Mouse (Mus musculus): ENCODE results near the gene H2-M5. TPM values are rescaled to one million over a fixed set of nuclear protein-coding genes. Genes with fewer than 3 reads are reported as not detected.

Gene H2-M5
- polyA plus RNA-seq, 1 experiment from 2014 or later = 1.2 TPM

DNA sequence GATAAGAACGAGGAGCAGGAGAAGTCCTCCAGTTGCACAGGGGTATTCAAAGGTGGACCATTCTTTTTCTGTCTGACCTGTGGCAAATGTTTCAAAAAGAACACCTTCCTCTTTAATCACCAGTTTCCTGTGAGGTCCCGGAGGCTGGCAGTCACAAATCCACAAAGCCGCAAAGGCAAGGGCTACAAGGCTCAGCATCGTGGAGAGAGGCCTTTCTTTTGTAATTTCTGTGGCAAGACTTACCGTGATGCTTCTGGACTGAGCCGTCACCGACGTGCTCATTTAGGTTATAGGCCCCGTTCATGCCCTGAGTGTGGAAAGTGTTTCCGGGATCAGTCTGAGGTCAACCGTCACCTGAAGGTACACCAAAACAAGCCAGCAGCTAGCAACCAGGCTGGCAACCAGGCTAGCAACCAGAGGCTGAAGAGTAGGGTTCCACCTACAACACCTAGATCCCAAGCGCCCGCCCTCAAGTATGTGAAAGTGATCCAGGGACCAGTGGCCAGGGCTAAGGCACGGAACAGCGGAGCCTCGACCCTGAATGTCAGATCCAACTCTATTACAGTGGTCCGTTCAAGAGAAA is 20.2 kb upstream of the H2-M5 start:
- ATAC-seq (ENCODE audit: insufficient number of reproducible peaks, insufficient read depth, low FRiP score, low TSS enrichment) = no peak
- Histone ChIP-seq H3K9me3 (no peaks in the 10 kb centered on the region), H3K27me3 (no peaks in the 10 kb centered on the region), H3K4me1 (no peaks in the 10 kb centered on the region), H3K36me3 (peaks cover 56% of the 10 kb centered on the region), H3K4me3 (no peak overlapping the region), H3K4me2 (replicated peaks) (no peak overlapping the region), H3K9ac (no peak overlapping the region), H3K27ac (no peak overlapping the region)
- WGBS = 93% methylated on average over 17 of the region's 17 CpGs

DNA sequence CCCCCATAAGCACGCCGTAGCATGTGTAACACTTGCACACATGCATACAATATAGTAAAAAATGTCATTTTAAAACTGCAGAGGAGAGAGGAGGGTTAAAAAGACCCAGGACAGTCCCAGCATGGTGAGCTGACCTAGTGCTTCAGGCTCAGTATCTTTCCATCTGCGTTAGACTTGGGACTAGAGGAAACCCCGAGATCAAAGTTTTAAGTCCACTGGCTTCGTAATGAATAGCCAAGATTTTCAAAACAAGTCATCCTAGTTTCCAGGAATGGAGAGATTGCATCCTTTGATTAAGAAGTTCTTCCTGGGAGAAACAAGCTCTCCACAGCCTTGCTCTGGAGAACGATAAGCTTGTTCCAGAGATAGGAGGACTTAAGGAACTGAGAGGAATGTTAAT is 18.8 kb upstream of the H2-M5 start:
- Histone ChIP-seq H3K36me3 (peaks cover 61% of the 10 kb centered on the region), H3K4me2 (replicated peaks) (no peak overlapping the region), H3K9ac (no peak overlapping the region), H3K4me3 (no peak overlapping the region), H3K27me3 (no peaks in the 10 kb centered on the region), H3K27ac (no peak overlapping the region), H3K4me1 (0 out of 2 replicates have a peak, but pooled peaks cover 6% of the 10 kb centered on the region), H3K9me3 (no peaks in the 10 kb centered on the region)
- no peak for ATAC-seq (ENCODE audit: insufficient number of reproducible peaks, insufficient read depth, low FRiP score, low TSS enrichment)
- 93% methylated on average over 6 of the region's 6 CpGs for WGBS

DNA sequence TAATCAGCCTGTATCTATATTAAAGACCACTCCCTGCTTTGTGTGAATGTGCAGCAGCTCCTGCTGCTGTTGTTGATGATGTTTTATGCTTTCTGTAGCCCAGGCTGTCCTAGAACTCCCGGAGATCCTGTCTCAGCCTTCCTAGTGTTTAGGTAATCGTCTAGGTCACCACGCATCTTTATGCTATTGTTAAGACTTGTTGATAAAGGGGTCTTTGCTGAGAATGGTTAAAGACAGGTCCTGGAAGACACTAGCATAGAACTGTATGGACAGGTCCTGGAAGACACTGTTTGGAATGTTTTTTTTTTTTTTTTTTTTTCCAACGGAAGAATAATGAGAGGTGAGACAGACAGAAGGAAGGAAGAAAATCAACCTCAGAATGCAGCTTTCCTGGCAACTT is 14.0 kb upstream of the H2-M5 start:
- ATAC-seq (ENCODE audit: insufficient number of reproducible peaks, insufficient read depth, low FRiP score, low TSS enrichment) = no peak
- no peaks in the 10 kb centered on the region for H3K9me3 ChIP-seq
- H3K27ac ChIP-seq = peak overlapping the region; percentile 95; the same call in 1 of the 2 replicates

DNA sequence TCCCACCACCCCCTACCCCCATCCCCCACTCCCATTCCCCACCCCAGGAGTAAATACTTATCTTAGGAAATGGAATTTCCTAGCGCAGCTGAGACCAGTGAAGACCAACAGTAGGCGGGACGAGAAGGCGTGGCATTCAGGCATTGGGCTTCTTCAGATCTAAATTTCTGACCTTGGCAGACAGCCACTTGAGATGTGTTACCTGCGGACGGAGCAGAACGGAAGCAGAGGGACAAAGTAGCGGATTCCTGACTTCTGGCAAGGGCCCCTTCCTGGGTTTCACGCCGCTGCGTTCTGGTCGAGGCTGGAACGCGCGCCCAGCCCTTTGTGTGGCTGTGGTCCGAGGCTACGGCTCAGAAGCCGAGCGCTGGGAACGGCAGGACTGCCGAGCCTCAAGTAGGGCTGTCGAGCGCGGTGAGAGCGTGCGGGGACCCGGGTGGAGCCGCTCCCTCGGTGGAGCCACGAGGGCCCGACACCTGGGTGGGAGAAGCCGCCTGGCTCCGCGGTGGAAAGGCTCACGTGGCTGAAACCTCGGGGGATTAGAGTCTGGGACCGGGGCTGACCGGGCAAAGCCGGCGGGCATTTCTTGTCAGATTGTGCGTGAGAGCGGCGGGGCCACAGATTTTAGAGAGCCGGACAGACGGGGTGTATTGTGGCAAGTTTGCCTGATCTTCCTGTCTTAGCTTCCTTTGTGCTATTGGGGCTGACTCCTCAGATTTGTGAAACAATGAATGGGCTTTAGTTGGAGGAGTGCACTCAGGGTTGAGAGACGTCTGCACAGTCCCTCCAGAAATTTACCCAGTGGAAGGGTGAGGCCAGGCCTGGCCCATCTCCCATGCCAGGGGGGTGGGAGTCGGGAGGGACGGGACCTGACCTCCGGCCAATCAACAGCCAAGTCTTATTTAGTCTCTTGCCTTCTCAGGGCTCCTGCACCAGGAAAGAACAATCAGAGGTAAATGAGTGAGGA is 13.3 kb upstream of the H2-M5 start:
- Histone ChIP-seq H3K4me1 (0 out of 2 replicates have a peak, but pooled peaks cover 6% of the 10 kb centered on the region), H3K9me3 (no peaks in the 10 kb centered on the region), H3K9ac (peak overlapping the region; percentile 94), H3K4me2 (replicated peaks) (peak overlapping the region; percentile 78), H3K27me3 (no peaks in the 10 kb centered on the region), H3K36me3 (peaks cover 25% of the 10 kb centered on the region), H3K27ac (peak overlapping the region; percentile 95), H3K4me3 (peak overlapping the region; percentile 72)
- ATAC-seq (ENCODE audit: insufficient number of reproducible peaks, insufficient read depth, low FRiP score, low TSS enrichment) = peak; percentile 86
- under 1% methylated on average over 49 of the region's 49 CpGs for WGBS

More for the DNA sequence above, 14.0 kb upstream of the H2-M5 start:
- H3K27me3 ChIP-seq = no peaks in the 10 kb centered on the region
- 0 out of 2 replicates have a peak, but pooled peaks cover 6% of the 10 kb centered on the region for H3K4me1 ChIP-seq
- H3K9ac ChIP-seq = peak overlapping the region; percentile 94
- 45% methylated on average over 4 of the region's 4 CpGs for WGBS
- H3K4me2 ChIP-seq (replicated peaks) = peak overlapping the region; percentile 78
- peaks cover 31% of the 10 kb centered on the region for H3K36me3 ChIP-seq
- H3K4me3 ChIP-seq = peak overlapping the region; percentile 72

DNA sequence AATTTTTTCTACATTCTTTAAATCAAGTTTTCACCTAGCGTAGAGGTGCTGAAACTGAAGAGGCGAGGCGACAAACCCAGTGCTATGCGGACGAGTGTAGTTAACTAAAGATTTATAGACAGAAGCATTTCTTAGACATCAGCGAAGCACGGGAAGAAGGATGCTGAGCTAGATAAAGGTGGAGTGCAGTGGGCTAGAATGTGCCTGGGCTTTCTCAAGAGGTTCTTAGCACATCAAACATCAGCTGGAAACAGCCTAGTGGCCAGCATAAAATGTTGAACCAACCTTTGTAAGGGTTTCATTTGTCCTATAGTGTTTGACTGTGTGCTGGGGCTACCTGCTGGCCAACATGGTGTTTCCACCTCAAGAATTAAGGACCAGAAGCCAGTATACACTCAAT is 11.5 kb upstream of the H2-M5 start, which contains the start of gene Zfp57:
TSS of gene Zfp57 (plus strand) at position 301 of the 400 bp plus-strand sequence.
- Histone ChIP-seq H3K9ac (no peak within 1 kb of the TSS), H3K27me3 (no peaks in the 10 kb centered on the region), H3K27ac (0 out of 2 replicates have a peak within 1 kb of the TSS, but pooled peaks have one; percentile 23), H3K4me1 (0 out of 2 replicates have a peak, but pooled peaks cover 8% of the 10 kb centered on the region), H3K4me3 (peak within 1 kb of the TSS; percentile 72), H3K36me3 (peaks cover 14% of the 10 kb centered on the region), H3K4me2 (replicated peaks) (peak within 1 kb of the TSS; percentile 78), H3K9me3 (no peaks in the 10 kb centered on the region)
- ATAC-seq (ENCODE audit: insufficient number of reproducible peaks, insufficient read depth, low FRiP score, low TSS enrichment) = no peak
- WGBS = 96% methylated on average over 7 of the region's 7 CpGs

DNA sequence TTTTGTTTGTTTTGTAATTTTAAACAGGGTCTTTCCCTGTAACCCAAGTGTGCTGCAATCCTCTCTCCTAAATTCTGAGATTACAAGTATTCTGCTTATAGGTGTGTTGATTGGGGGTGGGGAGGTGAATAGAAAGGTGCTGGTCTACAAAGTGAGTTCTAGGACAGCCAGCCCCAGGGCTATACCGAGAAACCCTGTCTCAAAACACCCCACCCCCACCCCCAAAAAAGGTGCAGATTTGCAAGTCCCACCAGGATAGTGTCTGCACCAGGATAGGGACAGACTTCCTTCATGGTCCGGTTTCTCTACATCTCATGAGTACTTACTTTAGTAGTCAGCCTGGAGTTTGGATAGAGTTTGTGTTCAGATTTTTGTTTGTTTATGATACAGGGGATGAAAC is 9.1 kb upstream of the H2-M5 start:
- Histone ChIP-seq H3K4me3 (no peak overlapping the region), H3K9ac (no peak overlapping the region), H3K4me1 (0 out of 2 replicates have a peak, but pooled peaks cover 2% of the 10 kb centered on the region), H3K4me2 (replicated peaks) (no peak overlapping the region), H3K36me3 (no peaks in the 10 kb centered on the region), H3K27me3 (no peaks in the 10 kb centered on the region), H3K9me3 (no peaks in the 10 kb centered on the region), H3K27ac (no peak overlapping the region)
- WGBS = 59% methylated on average over 2 of the region's 2 CpGs
- ATAC-seq (ENCODE audit: insufficient number of reproducible peaks, insufficient read depth, low FRiP score, low TSS enrichment) = no peak

DNA sequence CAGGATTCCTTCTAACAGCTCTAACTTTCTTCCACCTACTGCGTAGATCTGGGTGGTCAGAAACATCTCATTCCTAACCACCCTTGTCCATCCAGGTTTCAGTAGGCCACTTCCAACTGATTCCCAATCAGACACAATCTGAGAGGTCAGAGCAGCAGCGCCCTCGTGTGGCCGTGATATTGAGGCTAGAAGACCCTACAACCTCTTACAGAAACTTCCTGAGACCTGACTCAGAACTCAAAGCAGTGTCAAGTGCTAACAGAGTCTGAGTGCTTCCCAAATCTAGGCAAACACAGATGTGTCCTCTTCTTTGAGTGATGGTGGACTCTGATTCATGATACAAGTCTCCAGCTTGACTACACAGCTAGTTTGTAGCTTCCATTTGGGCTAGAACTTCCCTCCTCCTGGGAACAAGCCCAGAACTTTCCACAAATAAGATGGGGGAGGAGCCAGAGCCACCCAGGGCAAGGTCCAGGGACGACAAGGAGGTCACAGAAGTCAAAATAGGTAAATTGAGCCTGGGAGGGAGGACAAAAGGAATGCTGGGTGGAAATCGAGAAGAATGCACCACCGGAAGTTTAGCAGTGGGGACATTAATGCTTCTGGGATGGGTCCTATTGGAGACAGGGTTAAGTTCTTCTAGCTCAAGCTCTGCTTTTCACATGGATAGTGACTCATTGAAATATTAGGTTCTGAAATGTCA is 7.8 kb upstream of the H2-M5 start:
- no peaks in the 10 kb centered on the region for H3K27me3 ChIP-seq
- no peak overlapping the region for H3K4me2 ChIP-seq (replicated peaks)
- no peak overlapping the region for H3K4me3 ChIP-seq
- 0 out of 2 replicates have a peak, but pooled peaks cover 2% of the 10 kb centered on the region for H3K4me1 ChIP-seq
- no peaks in the 10 kb centered on the region for H3K36me3 ChIP-seq
- no peak for ATAC-seq (ENCODE audit: insufficient number of reproducible peaks, insufficient read depth, low FRiP score, low TSS enrichment)
- H3K27ac ChIP-seq = no peak overlapping the region
- 26% methylated on average over 7 of the region's 7 CpGs for WGBS
- no peaks in the 10 kb centered on the region for H3K9me3 ChIP-seq
- H3K9ac ChIP-seq = no peak overlapping the region

DNA sequence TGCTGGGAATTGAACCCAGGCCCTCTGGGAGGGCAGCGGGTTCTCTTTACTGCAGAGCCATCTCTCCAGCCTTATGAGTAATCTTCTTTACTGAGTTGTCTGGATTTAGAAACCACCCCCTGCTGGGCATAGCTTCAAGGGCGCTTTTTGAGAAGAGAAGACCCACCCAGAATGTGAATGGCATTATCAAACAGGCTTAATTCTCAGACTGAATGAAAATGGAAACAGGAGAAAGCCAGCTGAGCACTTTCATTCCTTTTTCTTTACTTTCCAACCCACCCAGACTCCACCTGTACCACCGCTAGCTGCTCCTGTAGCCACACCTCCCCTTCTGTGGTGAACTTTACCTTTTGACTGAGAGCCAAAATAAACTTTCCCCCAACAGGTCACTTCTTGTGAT is 6.1 kb upstream of the H2-M5 start:
- Histone ChIP-seq H3K36me3 (no peaks in the 10 kb centered on the region), H3K27me3 (no peaks in the 10 kb centered on the region), H3K4me1 (0 out of 2 replicates have a peak, but pooled peaks cover 2% of the 10 kb centered on the region), H3K4me3 (no peak overlapping the region), H3K9me3 (no peaks in the 10 kb centered on the region), H3K4me2 (replicated peaks) (no peak overlapping the region), H3K27ac (no peak overlapping the region), H3K9ac (no peak overlapping the region)
- no peak for ATAC-seq (ENCODE audit: insufficient number of reproducible peaks, insufficient read depth, low FRiP score, low TSS enrichment)
- WGBS = 59% methylated on average over 3 of the region's 3 CpGs

DNA sequence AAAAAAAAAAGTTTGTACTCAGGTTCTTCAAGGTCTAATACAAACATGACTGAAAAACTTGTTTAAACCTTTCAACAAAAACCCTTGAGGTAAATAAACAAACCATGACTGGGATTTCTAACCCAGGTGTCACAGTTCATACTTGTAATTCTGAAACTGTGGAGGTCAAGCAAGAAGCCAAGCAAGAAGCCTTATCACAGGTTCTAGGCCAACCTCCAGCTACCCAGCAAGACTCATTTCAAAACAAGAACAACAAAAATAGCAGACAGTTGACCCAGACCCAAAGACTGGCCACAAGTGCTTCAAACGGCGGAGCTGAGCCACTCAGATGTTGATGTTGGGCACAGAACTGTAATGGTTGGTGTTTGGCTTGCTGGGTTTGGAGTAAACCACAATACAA is 5.2 kb upstream of the H2-M5 start:
- no peak overlapping the region for H3K4me2 ChIP-seq (replicated peaks)
- 80% methylated on average over 2 of the region's 2 CpGs for WGBS
- no peaks in the 10 kb centered on the region for H3K36me3 ChIP-seq
- 0 out of 2 replicates have a peak, but pooled peaks cover 2% of the 10 kb centered on the region for H3K4me1 ChIP-seq
- H3K9me3 ChIP-seq = no peaks in the 10 kb centered on the region
- H3K27me3 ChIP-seq = peaks cover under 1% of the 10 kb centered on the region; the same call in 1 of the 2 replicates
- ATAC-seq (ENCODE audit: insufficient number of reproducible peaks, insufficient read depth, low FRiP score, low TSS enrichment) = no peak
- no peak overlapping the region for H3K27ac ChIP-seq
- no peak overlapping the region for H3K4me3 ChIP-seq
- no peak overlapping the region for H3K9ac ChIP-seq

DNA sequence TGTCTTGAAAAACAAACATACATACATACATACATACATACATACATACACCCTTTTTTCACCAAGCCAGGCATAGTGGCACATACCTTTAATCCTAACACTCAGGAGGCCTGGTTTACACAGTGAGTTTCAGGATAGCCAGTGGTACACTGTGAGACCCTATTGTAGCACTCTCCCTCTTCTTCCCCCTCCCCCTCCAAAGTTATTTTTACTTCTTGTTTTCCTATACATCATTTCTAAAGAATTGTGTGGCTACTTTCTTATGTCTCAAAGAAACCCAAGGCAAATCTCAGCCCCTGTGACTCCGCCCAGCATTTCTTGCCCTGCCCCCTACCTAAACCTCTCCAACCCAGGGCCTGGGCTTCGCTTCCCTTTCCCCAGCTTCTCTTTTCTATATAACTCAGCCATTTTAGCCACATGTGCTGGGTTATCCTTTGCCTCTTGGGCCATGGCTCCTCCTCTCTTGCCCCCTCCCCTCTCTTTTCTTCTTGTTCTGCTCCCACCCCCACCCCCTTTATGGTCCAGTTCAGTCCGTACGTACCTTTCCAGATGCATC is 4.5 kb upstream of the H2-M5 start:
- no peak for ATAC-seq (ENCODE audit: insufficient number of reproducible peaks, insufficient read depth, low FRiP score, low TSS enrichment)
- Histone ChIP-seq H3K4me3 (no peak overlapping the region), H3K4me1 (0 out of 2 replicates have a peak, but pooled peaks cover 2% of the 10 kb centered on the region), H3K36me3 (no peaks in the 10 kb centered on the region), H3K27me3 (peaks cover 7% of the 10 kb centered on the region), H3K9me3 (no peaks in the 10 kb centered on the region), H3K27ac (no peak overlapping the region), H3K9ac (no peak overlapping the region), H3K4me2 (replicated peaks) (no peak overlapping the region)
- 76% methylated on average over 4 of the region's 4 CpGs for WGBS
